ENCODE assay signal across 17 mouse cellular contexts in the genomic region with DNA sequence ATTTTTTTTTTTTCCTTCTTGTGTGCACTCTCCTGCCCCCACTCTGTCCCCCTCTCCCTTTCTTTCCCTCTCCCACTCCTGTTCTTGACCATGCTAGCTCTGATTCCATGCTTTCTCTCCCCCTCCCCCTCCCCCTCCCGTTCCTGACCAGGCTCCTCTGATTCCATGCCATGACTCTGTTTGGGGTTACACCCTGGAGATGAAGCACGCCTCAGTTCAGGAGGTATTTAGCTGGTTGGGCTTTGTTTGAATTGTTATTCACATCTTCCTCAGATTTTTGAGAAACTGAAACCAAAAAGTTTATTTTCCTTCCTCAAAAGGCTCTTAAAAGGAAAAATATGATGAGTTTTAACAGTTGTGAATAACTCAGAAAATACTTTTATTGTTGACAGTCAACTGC.
DNase-seq lines count a peak whose midpoint lies in the region; ATAC-seq and TF ChIP-seq lines count a peak whose summit lies in the region.
"Had no signal": no experiment of that assay in that cellular context is flagged by ENCODE, and none has a peak within 500 bp of the region (broad histone marks: within the 10 kb centered on the region; RNA-seq: fewer than 3 reads in every experiment).

No protein-coding gene starts in this region.

- H3K4me2 ChIP-seq in heart, embryonic 15.5 days: 0 out of 2 replicates have a peak overlapping the region, but pooled peaks have one; percentile 8
- H3K4me2 ChIP-seq in lung, postnatal 0 days (replicated peaks; ENCODE audit: low read depth, low read length): peak overlapping the region; percentile 8; the same call in 1 of the 2 replicates
- H3K4me2 ChIP-seq in stomach, postnatal 0 days (replicated peaks; ENCODE audit: low read depth): 0 out of 2 replicates have a peak overlapping the region, but pooled peaks have one; percentile 9
- H3K4me2 ChIP-seq in forebrain, embryonic 11.5 days (ENCODE audit: low read depth, low read length, severe bottlenecking): no peak overlapping the region
- H3K4me2 ChIP-seq: embryonic facial prominence, embryonic 12.5 days; heart, embryonic 12.5 days; liver, embryonic 11.5 days; midbrain, embryonic 12.5 days had no signal

- no peak overlapping the region for H3K9ac ChIP-seq in heart, embryonic 15.5 days
- H3K9ac ChIP-seq in lung, postnatal 0 days (replicated peaks; ENCODE audit: low read depth): no peak overlapping the region
- no peak overlapping the region for H3K9ac ChIP-seq in stomach, postnatal 0 days (ENCODE audit: low read length)
- no peak overlapping the region for H3K9ac ChIP-seq in forebrain, embryonic 11.5 days (ENCODE audit: low read length)
- H3K9ac ChIP-seq: embryonic facial prominence, embryonic 12.5 days; forebrain, postnatal 0 days; heart, embryonic 12.5 days; midbrain, embryonic 12.5 days had no signal

- H3K4me1 ChIP-seq in heart, embryonic 15.5 days (replicated peaks): peaks cover 30% of the 10 kb centered on the region
- peaks cover 3% of the 10 kb centered on the region; the same call in 1 of the 2 replicates for H3K4me1 ChIP-seq in lung, postnatal 0 days (ENCODE audit: insufficient read depth, low read depth, low read length)
- H3K4me1 ChIP-seq in stomach, postnatal 0 days (replicated peaks; ENCODE audit: control insufficient read depth, insufficient read depth): 0 out of 2 replicates have a peak, but pooled peaks cover 2% of the 10 kb centered on the region
- no peaks in the 10 kb centered on the region; the same call in 1 of the 2 replicates for H3K4me1 ChIP-seq in forebrain, embryonic 11.5 days (replicated peaks; ENCODE audit: control insufficient read depth, insufficient read depth, low read length)

- WGBS in heart, embryonic 15.5 days: 34% methylated on average over 2 of the region's 2 CpGs
- 24% methylated on average over 2 of the region's 2 CpGs for WGBS in lung, postnatal 0 days
- 5% methylated on average over 2 of the region's 2 CpGs for WGBS in stomach, postnatal 0 days
- WGBS in forebrain, embryonic 11.5 days: 65% methylated on average over 2 of the region's 2 CpGs

- TF ChIP-seq CTCF in lung, postnatal 0 days (IDR thresholded peaks at IDR 0.05): no peak
- TF ChIP-seq CTCF in stomach, postnatal 0 days (IDR thresholded peaks at IDR 0.05; ENCODE audit: low read depth): no peak

- no peaks in the 10 kb centered on the region for H3K9me3 ChIP-seq in heart, embryonic 15.5 days (replicated peaks)
- no peaks in the 10 kb centered on the region for H3K9me3 ChIP-seq in lung, postnatal 0 days (ENCODE audit: low read length)
- H3K9me3 ChIP-seq in stomach, postnatal 0 days (ENCODE audit: control insufficient read depth, low read length): no peaks in the 10 kb centered on the region
- H3K9me3 ChIP-seq in forebrain, embryonic 11.5 days (ENCODE audit: control insufficient read depth, low read length): no peaks in the 10 kb centered on the region
- H3K9me3 ChIP-seq: embryonic facial prominence, embryonic 12.5 days; heart, embryonic 12.5 days; midbrain, embryonic 12.5 days had no signal

- ATAC-seq in heart, embryonic 15.5 days (replicated peaks; ENCODE audit: insufficient number of reproducible peaks, insufficient read depth, low FRiP score, low read depth): no peak
- 0 out of 2 replicates have a peak, but pooled peaks have one; percentile 33 for ATAC-seq in lung, postnatal 0 days
- ATAC-seq in stomach, postnatal 0 days (ENCODE audit: low FRiP score, low TSS enrichment): peak; percentile 54; the same call in 1 of the 2 replicates
- ATAC-seq in forebrain, embryonic 11.5 days (replicated peaks; ENCODE audit: low FRiP score): no peak
- ATAC-seq: forebrain, postnatal 0 days; hindbrain, postnatal 0 days had no signal

- peak overlapping the region; percentile 8 for H3K27ac ChIP-seq in heart, embryonic 15.5 days
- no peak overlapping the region for H3K27ac ChIP-seq in lung, postnatal 0 days (ENCODE audit: low read length)
- no peak overlapping the region for H3K27ac ChIP-seq in stomach, postnatal 0 days (replicated peaks)
- no peak overlapping the region for H3K27ac ChIP-seq in forebrain, embryonic 11.5 days (ENCODE audit: low read depth, low read length)
- H3K27ac ChIP-seq: embryonic facial prominence, embryonic 12.5 days; hindbrain, postnatal 0 days; midbrain, embryonic 12.5 days had no signal

- H3K27me3 ChIP-seq in heart, embryonic 15.5 days: no peaks in the 10 kb centered on the region
- no peaks in the 10 kb centered on the region for H3K27me3 ChIP-seq in lung, postnatal 0 days (replicated peaks; ENCODE audit: insufficient read depth, low read length)
- H3K27me3 ChIP-seq in stomach, postnatal 0 days (ENCODE audit: control insufficient read depth, insufficient read depth, low read length): no peaks in the 10 kb centered on the region
- no peaks in the 10 kb centered on the region for H3K27me3 ChIP-seq in forebrain, embryonic 11.5 days (ENCODE audit: control insufficient read depth, insufficient read depth, low read length)
- H3K27me3 ChIP-seq: embryonic facial prominence, embryonic 12.5 days; heart, embryonic 12.5 days; midbrain, embryonic 12.5 days had no signal

- no peak overlapping the region for H3K4me3 ChIP-seq in heart, embryonic 15.5 days
- H3K4me3 ChIP-seq in lung, postnatal 0 days (ENCODE audit: low read depth, low read length): no peak overlapping the region
- no peak overlapping the region for H3K4me3 ChIP-seq in stomach, postnatal 0 days (ENCODE audit: low read depth, low read length)
- no peak overlapping the region for H3K4me3 ChIP-seq in forebrain, embryonic 11.5 days (ENCODE audit: low read depth, low read length)
- H3K4me3 ChIP-seq: embryonic facial prominence, embryonic 12.5 days; heart, embryonic 12.5 days; midbrain, embryonic 12.5 days had no signal

- TF ChIP-seq EP300 in lung, postnatal 0 days (IDR thresholded peaks at IDR 0.05): no peak
- TF ChIP-seq EP300 in stomach, postnatal 0 days (optimal IDR thresholded peaks at IDR 0.05): no peak

- H3K36me3 ChIP-seq in heart, embryonic 15.5 days: no peaks in the 10 kb centered on the region
- no peaks in the 10 kb centered on the region for H3K36me3 ChIP-seq in lung, postnatal 0 days (ENCODE audit: insufficient read depth, low read length)
- no peaks in the 10 kb centered on the region for H3K36me3 ChIP-seq in stomach, postnatal 0 days (ENCODE audit: control insufficient read depth, insufficient read depth, low read length)
- H3K36me3 ChIP-seq in forebrain, embryonic 11.5 days (ENCODE audit: control insufficient read depth, insufficient read depth, low read length): no peaks in the 10 kb centered on the region
- H3K36me3 ChIP-seq: embryonic facial prominence, embryonic 12.5 days; heart, embryonic 12.5 days; midbrain, embryonic 12.5 days had no signal

- DNase-seq in heart, adult 9 months (ENCODE audit: low spot score in 2 of 2): no peak
- DNase-seq in lung, postnatal 0 days (ENCODE audit: low spot score): peak; percentile 30
- no peak for DNase-seq in lung, postnatal 10 days
- DNase-seq in R1 (ENCODE audit: low read depth, low spot score): peak; percentile 32
- no peak for DNase-seq in stomach, postnatal 0 days (ENCODE audit: low spot score)
- DNase-seq in forebrain, embryonic 11.5 days (ENCODE audit: low spot score): no peak
- DNase-seq: cerebellum, postnatal 36 days; forebrain, postnatal 0 days; kidney, adult 2 months; left cerebral cortex, postnatal 4 days; right cerebral cortex, postnatal 14 days had no signal

Comparison
In these comparisons a context has a peak if more than half of its experiments do, and no peak if none do; other contexts are left out.
1. DNase-seq: peak in lung, postnatal 0 days (single experiment) and R1 (single experiment); none in heart, adult 9 months (0 of 2), lung, postnatal 10 days (single experiment), stomach, postnatal 0 days (single experiment) and forebrain, embryonic 11.5 days (single experiment).
2. ATAC-seq: peak in lung, postnatal 0 days (single experiment) and stomach, postnatal 0 days (single experiment); none in heart, embryonic 15.5 days (single experiment) and forebrain, embryonic 11.5 days (single experiment).